In genomic region chr9:102497833-102498430, GRCm38 (mm10) we compare ENCODE assay signal across 16 mouse cellular contexts. TPM values are rescaled to one million over a fixed set of nuclear protein-coding genes. Genes with fewer than 3 reads are reported as not detected.
DNase-seq lines count a peak whose midpoint lies in the region; ATAC-seq and TF ChIP-seq lines count a peak whose summit lies in the region.
"Had no signal": no experiment of that assay in that cellular context is flagged by ENCODE, and none has a peak within 500 bp of the region (broad histone marks: within the 10 kb centered on the region; RNA-seq: fewer than 3 reads in every experiment).

No protein-coding gene starts in this region.

- no peaks in the 10 kb centered on the region for H3K36me3 ChIP-seq in heart, embryonic 13.5 days
- no peaks in the 10 kb centered on the region for H3K36me3 ChIP-seq in myocyte (ENCODE audit: control insufficient read depth, insufficient read depth)
- H3K36me3 ChIP-seq: midbrain, embryonic 10.5 days; stomach, embryonic 15.5 days had no signal

- peak overlapping the region; percentile 81 for H3K27ac ChIP-seq in heart, embryonic 13.5 days (replicated peaks)
- H3K27ac ChIP-seq: liver, embryonic 14.5 days; midbrain, embryonic 10.5 days; stomach, embryonic 15.5 days had no signal

- H3K4me3 ChIP-seq in heart, embryonic 13.5 days: no peak overlapping the region
- H3K4me3 ChIP-seq in myocyte: no peak overlapping the region
- H3K4me3 ChIP-seq: midbrain, embryonic 10.5 days; stomach, embryonic 15.5 days had no signal

- no peaks in the 10 kb centered on the region for H3K9me3 ChIP-seq in heart, embryonic 13.5 days
- H3K9me3 ChIP-seq: midbrain, embryonic 10.5 days; stomach, embryonic 15.5 days had no signal

- H3K4me2 ChIP-seq in heart, embryonic 13.5 days: no peak overlapping the region
- peak overlapping the region; percentile 18 for H3K4me2 ChIP-seq in myocyte (ENCODE audit: low read depth)
- H3K4me2 ChIP-seq: stomach, embryonic 15.5 days had no signal

- no peak for TF ChIP-seq POLR2A in myocyte (IDR thresholded peaks at IDR 0.05; ENCODE audit: insufficient read length, low read depth)

- peak; percentile 67; the same call in 1 of the 2 replicates for ATAC-seq in heart, embryonic 13.5 days (ENCODE audit: extremely low read depth, insufficient number of reproducible peaks, low FRiP score, low TSS enrichment)
- ATAC-seq: forebrain, embryonic 16.5 days had no signal

- no peaks in the 10 kb centered on the region for H3K79me2 ChIP-seq in myocyte (ENCODE audit: control insufficient read depth, insufficient read depth)

- WGBS in heart, embryonic 13.5 days: 49% methylated on average over 9 of the region's 9 CpGs

- H3ac ChIP-seq in myocyte (ENCODE audit: control insufficient read depth, insufficient read length): no peak overlapping the region

- DNase-seq in gastrocnemius, adult 18-20 months (ENCODE audit: low spot score): peak; percentile 80
- DNase-seq in gastrocnemius, postnatal 4 days (ENCODE audit: low spot score in 2 of 2): no peak
- DNase-seq in brain, adult 2 months (ENCODE audit: low read depth, low spot score): peak; percentile 66
- no peak for DNase-seq in kidney, postnatal 36 days
- no peak for DNase-seq in right cerebral cortex, adult 2 months (ENCODE audit: low spot score in 2 of 2)
- no peak for DNase-seq in kidney, postnatal 14 days
- DNase-seq: cerebellum, adult 18-20 months; lung, postnatal 14 days; thymus, postnatal 25 days had no signal

- H3K4me1 ChIP-seq in heart, embryonic 13.5 days: peaks cover 32% of the 10 kb centered on the region
- H3K4me1 ChIP-seq: stomach, embryonic 15.5 days had no signal

- no peak overlapping the region for H3K9ac ChIP-seq in heart, embryonic 13.5 days
- H3K9ac ChIP-seq: liver, embryonic 14.5 days; stomach, embryonic 15.5 days had no signal

- peaks cover 2% of the 10 kb centered on the region; the same call in 1 of the 2 replicates for H3K27me3 ChIP-seq in heart, embryonic 13.5 days (replicated peaks)
- H3K27me3 ChIP-seq in myocyte (ENCODE audit: control insufficient read depth, insufficient read depth, insufficient read length): peaks cover under 1% of the 10 kb centered on the region
- H3K27me3 ChIP-seq: stomach, embryonic 15.5 days had no signal

TF ChIP-seq in myocyte, 11 proteins besides CTCF, POLR2A, EP300 and RAD21:
- no peak for TF ChIP-seq MYOD1 (IDR thresholded peaks at IDR 0.05; ENCODE audit: control insufficient read depth in 1 of 3, insufficient read length in 2 of 3, low read depth in 2 of 3)
- no peak for TF ChIP-seq POLR2AphosphoS2 (IDR thresholded peaks at IDR 0.05; ENCODE audit: insufficient read length, low read depth)
- no peak for TF ChIP-seq CEBPB (IDR thresholded peaks at IDR 0.05; ENCODE audit: insufficient read depth, poor library complexity, severe bottlenecking)
- TF ChIP-seq TCF3 (IDR thresholded peaks at IDR 0.05; ENCODE audit: insufficient read length, low read depth): no peak
- no peak for TF ChIP-seq SRF (IDR thresholded peaks at IDR 0.05; ENCODE audit: control insufficient read depth, insufficient read length, low read depth)
- TF ChIP-seq REST (IDR thresholded peaks at IDR 0.05; ENCODE audit: insufficient read depth, insufficient read length): no peak
- no peak for TF ChIP-seq USF1 (IDR thresholded peaks at IDR 0.05; ENCODE audit: low read depth)
- TF ChIP-seq E2F4 (IDR thresholded peaks at IDR 0.05; ENCODE audit: insufficient read depth): no peak
- TF ChIP-seq TCF12 (IDR thresholded peaks at IDR 0.05; ENCODE audit: insufficient read depth, poor library complexity, severe bottlenecking): no peak
- TF ChIP-seq MYOG (IDR thresholded peaks at IDR 0.05; ENCODE audit: control insufficient read depth in 1 of 3, insufficient read depth in 1 of 3, insufficient read length in 2 of 3, low read depth in 2 of 3): no peak
- TF ChIP-seq MAX (IDR thresholded peaks at IDR 0.05; ENCODE audit: low read depth): no peak

RNA-seq across cellular contexts. Expression of gene Ky, which starts 7.6 kb away (rescaled TPM):
- total RNA-seq in gastrocnemius, adult 18-20 months (2021): 10 to 100 TPM; 71.6 to 73.7 TPM
- 100 to 1,000 TPM; 109 to 122 TPM for total RNA-seq in gastrocnemius, postnatal 4 days (2021)
- polyA plus RNA-seq in heart, embryonic 13.5 days (2015; fragmentation: Nextera tagmentation; extraction: Ambion mirVana): 0.75 and 2.0 TPM in 2 replicates
- 0.40 TPM for polyA plus RNA-seq in myocyte (2012; fragmentation: generic; extraction: Trizol)
- total RNA-seq: hematopoietic stem cell, adult 5-6 weeks had no signal
- polyA plus RNA-seq: liver, embryonic 14.5 days had no signal

Comparison
In these comparisons a context has a peak if more than half of its experiments do, and no peak if none do; other contexts are left out.
1. DNase-seq: peak in gastrocnemius, adult 18-20 months (single experiment) and brain, adult 2 months (single experiment); none in gastrocnemius, postnatal 4 days (0 of 2), kidney, postnatal 36 days (0 of 2), right cerebral cortex, adult 2 months (0 of 2) and kidney, postnatal 14 days (single experiment).